Mouse (Mus musculus): Measurements from ENCODE around the gene AU021092.
"Not testable (repeated sequence)": the region's sequence is repeated elsewhere in the genome, so short reads cannot be mapped to it uniquely, and the experiment has no call there.

- TF ChIP-seq CTCF, EP300 (IDR thresholded peaks at IDR 0.05; ENCODE audit: low read depth): not testable (repeated sequence)
Observed at GRCm38 (mm10) chr16:5228103-5228502, 6.0 kb upstream of the AU021092 start.

Measured in liver, postnatal 0 days (tissue).